Mouse (Mus musculus) ovary, adult 18-20 months (tissue): ENCODE measurements around the gene Abhd17b.
"Not testable (repeated sequence)": the region's sequence is repeated elsewhere in the genome, so short reads cannot be mapped to it uniquely, and the experiment has no call there.

ENCODE experiments used
- DNase-seq: peaks from one replicate; pipeline ENCODE4 v3.0.0; 2022; ENCODE audit warnings: low spot score, mixed read lengths

Abhd17b gene

GRCm38 (mm10) chr19:21652285-21653171 is 457 bp upstream of the Abhd17b start, which contains the start of gene 1110059E24Rik:
TSS of gene 1110059E24Rik (minus strand) at chr19:21652976.
- DNase-seq = peak; percentile 97

DNA sequence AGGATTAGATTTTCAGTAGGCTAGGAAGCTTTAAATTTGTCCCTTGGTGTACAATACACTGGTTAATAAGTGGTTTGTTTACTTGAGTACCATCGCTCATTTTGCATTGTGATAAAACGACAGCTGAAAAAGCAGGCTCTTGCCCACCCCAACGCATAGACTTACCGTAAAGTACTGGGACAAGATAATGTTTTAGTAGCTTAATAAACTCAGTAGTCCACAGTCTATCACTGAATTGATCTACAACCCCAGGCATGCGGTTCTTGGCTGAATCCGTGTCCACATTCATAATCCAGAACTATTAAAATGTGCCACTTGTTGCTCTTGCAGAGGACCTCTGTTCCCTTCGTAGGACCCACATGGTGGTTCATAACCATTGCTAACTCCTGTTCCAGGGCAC is 1.8 kb downstream of the Abhd17b start:
- DNase-seq = no peak

DNA sequence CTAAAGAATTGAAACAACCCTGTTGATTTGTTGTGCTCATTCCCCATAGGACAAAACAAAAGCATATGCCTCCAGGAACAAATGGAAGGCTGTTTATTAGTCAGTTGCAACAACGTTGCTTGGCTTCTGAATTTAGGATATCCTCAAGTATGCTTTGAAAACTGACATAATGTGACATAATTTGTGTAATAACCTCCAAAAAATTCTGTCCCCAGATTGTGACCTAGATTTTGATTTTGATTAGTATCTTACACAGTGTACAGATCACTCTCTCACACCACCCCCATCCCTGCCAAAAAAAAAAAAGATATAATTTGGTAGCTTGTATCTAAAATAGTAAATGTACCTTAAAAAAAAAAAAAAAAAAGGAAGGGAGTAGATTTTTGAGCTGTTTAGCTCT is 7.7 kb downstream of the Abhd17b start:
- no peak for DNase-seq

GRCm38 (mm10) chr19:21663756-21664456 is 10.9 kb downstream of the Abhd17b start:
- DNase-seq = no peak

DNA sequence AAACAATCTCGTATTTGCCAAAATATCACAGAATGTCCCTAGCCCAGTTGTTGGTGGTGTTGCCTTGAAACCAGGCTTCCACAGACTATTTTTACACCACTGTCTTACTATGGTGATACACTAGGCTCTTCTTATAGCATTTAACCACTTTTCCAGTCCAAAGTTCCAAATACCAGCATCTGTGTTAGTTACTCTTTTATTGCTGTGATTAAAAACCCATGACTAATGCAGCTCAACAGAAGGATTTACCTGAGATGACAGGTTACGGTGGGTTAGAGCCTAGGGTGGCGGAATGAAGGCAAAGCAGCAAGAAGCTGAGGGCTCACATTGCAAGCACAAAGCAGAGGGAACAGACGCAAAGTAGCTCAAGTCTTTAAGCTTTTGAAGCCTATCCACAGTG is 16.7 kb downstream of the Abhd17b start:
- DNase-seq = no peak

DNA sequence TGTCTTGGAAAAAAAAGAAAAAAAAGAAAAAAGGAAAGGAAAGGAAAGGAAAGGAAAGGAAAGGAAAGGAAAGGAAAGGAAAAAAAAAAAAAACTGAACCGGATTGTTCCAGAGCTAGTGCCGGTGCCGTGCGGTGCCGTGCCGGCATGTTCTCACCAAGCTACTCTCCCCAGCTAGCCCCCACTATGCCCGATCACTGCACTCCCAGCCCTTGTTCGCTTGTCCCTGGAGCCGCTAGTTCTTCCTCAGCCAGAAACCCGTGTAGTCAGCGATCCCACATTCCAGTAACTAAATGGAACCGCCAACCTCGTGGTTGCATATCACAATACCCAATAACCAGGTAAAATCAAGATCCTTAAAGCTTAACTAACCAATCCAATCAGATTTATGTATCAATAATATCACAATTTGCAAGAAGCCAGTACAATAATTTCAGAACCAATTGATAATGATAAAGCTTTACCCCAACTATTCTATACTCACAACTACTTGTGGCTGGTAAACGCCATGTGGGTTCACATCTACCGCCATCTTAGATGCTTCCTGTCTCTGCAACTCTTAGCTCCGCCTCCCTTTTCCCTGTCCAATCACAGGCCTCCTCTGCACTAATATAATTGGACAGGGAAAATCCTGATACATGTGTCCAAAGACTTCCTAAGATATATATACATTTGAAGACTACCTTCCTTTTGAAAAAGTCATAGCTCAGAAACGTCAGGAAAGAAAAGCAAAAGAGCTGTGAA is 21.5 kb downstream of the Abhd17b start:
- no peak for DNase-seq

- no peak for DNase-seq
These were observed 27.1 kb downstream of the Abhd17b start for GRCm38 (mm10) chr19:21680091-21680490.

- DNase-seq = no peak
These were observed 28.0 kb downstream of the Abhd17b start for GRCm38 (mm10) chr19:21680986-21681385.

GRCm38 (mm10) chr19:21713260-21714031 is 60.5 kb downstream of the Abhd17b start:
- DNase-seq = peak; percentile 45

DNA sequence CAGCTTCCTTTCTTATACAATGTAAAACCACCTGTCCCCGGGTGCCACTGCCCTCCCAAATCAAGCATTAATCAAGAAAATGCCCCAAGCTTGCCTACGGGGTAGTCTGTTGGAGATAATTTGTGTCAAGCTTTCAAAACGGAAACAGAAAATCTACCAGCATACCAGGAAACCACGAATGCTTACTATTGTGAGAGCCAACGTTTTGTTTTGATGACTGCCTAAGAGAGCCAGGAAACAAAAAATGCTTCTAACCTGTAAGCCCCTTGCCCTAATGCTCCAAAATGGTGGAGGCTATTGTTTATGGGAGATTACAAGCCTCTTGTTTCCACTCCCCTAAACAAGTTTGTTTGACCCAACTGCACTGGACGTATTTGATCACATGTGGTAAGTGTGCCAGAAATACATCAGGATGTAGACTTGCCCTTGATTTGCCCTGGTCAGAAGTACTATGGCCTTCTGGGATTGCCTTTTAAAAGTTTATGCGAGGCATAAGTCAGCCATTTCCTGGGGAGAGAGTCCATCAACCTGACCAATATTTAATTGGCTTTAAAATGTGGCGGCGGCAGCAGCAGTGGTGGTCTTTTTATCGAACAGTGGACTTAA is 61.4 kb downstream of the Abhd17b start:
- no peak for DNase-seq

DNA sequence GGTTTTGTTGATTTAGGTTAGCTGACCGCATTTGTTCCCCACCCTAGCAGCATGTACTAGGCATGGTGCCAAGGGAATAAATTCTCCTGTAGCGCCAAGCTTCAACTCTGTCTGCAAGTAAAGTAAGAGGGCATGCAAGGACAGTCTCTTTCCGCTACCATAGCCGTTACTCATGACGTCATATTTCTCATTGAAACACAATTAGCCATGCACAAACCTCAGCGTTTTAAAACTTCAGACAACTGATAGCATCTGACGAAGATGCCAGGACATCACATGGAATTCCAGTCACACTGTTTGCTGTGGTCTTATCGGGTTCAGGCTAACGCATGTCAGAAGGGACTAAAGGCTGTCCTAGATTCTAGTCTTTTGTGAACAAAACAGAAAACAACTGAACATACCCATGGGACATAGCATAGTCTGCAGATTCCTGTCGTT is 62.0 kb downstream of the Abhd17b start:
- DNase-seq = no peak

DNA sequence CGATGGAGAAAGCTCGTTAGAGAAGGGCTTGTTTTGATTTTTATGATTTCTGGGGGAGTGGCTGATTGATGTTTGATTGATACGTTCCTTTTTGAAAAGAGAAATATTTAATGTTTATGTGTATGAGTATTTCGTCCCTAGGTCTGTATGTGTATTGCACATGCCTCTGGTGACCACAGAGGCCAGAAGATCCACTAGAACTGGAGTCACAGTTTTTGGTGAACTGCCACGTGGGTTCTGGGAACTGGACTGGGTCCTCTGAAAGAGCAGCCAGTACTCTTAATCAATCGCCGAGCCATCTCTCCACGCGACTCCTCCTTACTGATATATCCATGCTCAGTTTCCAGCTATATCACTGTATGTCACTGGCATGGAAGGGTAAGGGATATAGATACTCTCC is 62.5 kb downstream of the Abhd17b start:
- no peak for DNase-seq

GRCm38 (mm10) chr19:21716456-21716855 is 63.5 kb downstream of the Abhd17b start:
- no peak for DNase-seq

GRCm38 (mm10) chr19:21719206-21719605 is 66.2 kb downstream of the Abhd17b start:
- DNase-seq = no peak

DNA sequence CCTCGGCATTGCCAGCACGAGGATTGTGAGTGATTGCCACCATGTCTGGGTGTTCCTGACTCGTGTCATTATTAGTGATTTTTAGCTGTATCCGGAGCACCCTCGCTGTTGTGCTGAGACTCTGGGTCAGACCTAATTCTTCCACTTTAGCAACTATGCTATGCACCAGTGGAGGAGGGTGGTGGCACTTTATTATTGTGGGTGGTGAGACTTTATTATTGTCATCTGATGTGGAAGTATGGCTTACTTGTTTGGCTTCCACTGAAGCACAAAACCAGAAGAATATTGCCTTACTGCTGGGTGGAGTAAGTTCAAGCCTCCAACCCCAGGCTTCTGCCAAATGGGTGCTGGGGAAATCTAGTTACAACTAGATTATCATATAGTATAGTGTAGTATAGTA is 68.0 kb downstream of the Abhd17b start:
- DNase-seq = no peak

- not testable (repeated sequence) for DNase-seq
These were observed 70.3 kb downstream of the Abhd17b start for GRCm38 (mm10) chr19:21723280-21723679.

- no peak for DNase-seq
These were observed 71.1 kb downstream of the Abhd17b start for GRCm38 (mm10) chr19:21723911-21724655.

DNA sequence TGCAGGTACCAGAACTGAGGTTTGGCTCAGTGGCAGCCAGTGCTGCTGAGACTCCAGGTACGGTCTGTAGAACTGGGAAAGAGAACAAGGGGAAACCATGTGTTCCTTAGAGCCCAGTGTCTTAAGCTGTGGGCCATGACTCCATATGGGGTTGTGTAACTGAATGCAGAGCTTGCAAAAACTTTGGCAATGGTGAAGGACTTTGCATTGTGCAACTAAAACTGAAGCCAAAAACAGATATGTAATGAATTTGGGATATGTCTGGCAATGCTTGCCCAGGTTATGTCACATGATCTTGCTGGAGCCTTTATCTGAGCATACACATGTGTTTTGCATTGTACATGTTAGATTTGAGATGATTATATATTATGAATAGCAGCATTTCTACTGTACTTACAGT is 72.2 kb downstream of the Abhd17b start:
- DNase-seq = no peak

DNA sequence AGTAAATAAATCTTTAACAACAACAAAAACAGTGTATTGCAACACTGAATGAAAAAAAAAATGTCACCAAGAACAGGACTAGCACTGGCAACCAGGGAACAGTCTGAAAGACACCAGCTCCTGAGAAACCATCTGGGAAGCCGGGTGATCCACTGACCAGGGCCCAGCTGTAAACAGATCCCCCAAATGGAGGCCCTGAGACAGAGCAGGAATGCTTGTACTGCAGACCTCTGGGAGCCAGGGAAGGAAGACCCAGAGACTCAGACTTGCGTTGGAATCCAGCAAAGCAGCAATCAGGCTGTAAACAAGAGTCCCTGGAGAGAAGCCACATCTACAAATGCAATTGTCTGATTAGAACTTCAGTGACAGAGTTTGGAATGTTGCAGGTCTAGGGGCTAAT is 74.1 kb downstream of the Abhd17b start:
- DNase-seq = no peak

GRCm38 (mm10) chr19:21728342-21728741 is 75.4 kb downstream of the Abhd17b start:
- DNase-seq = no peak

DNA sequence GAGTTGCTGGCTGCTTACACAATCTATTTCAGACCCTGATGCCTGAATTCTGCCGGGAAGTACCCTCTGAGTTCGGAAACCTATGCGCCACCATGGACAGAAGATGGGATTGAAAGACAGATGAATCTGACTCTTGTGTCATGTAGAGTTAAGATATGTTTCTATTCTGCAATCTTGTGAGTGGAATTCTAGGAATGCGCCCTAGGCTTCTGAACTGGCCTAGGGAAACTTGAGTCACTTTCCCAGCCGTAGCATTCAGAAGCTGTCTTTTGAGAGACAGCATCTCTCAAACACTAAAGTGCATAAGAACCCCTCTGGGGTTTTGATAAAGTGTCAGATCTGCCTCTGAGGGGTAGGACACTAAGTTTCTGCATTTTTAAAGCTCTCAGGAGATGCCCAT is 78.9 kb downstream of the Abhd17b start:
- no peak for DNase-seq
